Mouse (Mus musculus) brain, embryonic 14.5 days (tissue): ENCODE measurements around the gene Ttc23.

Source experiments
- CTCF ChIP-seq: fragments of 200-500 bp; IDR thresholded peaks from 2 replicates; pipeline ENCODE4 v1.5.1; 2012; ENCODE audit warnings: inconsistent platforms, mild to moderate bottlenecking, moderate library complexity, borderline replicate concordance; ENCODE audit not compliant: insufficient read depth, insufficient read length; ENCODE audit errors: extremely low read depth
- POLR2A ChIP-seq: fragments of 200-500 bp; IDR thresholded peaks from 2 replicates; pipeline ENCODE4 v1.6.1; 2012; ENCODE audit warnings: mild to moderate bottlenecking, inconsistent platforms, borderline replicate concordance; ENCODE audit not compliant: poor library complexity, insufficient read depth, insufficient read length, severe bottlenecking; ENCODE audit errors: extremely low read depth

GRCm38 (mm10) chr7:67791256-67791655, 144.0 kb downstream of the Ttc23 start:
- TF ChIP-seq CTCF: no peak
- no peak for TF ChIP-seq POLR2A
